Mouse (Mus musculus) subcutaneous adipose tissue, adult 2 months (tissue): ENCODE measurements around the gene Miga1. TPM values are rescaled to one million over a fixed set of nuclear protein-coding genes. Genes with fewer than 3 reads are reported as not detected.

ENCODE experiments used
- polyA plus RNA-seq: library from polyadenylated mRNA; depleted of rRNA; stranded (reverse); fragments of >200 nt; gene quantifications from 2 replicates; pipeline ENCODE4 v1.2.3, GENCODE M21; 2012; ENCODE audit warnings: low replicate concordance; rRNA removed

Gene Miga1
- 1.6 and 9.1 TPM in 2 replicates for polyA plus RNA-seq

DNA sequence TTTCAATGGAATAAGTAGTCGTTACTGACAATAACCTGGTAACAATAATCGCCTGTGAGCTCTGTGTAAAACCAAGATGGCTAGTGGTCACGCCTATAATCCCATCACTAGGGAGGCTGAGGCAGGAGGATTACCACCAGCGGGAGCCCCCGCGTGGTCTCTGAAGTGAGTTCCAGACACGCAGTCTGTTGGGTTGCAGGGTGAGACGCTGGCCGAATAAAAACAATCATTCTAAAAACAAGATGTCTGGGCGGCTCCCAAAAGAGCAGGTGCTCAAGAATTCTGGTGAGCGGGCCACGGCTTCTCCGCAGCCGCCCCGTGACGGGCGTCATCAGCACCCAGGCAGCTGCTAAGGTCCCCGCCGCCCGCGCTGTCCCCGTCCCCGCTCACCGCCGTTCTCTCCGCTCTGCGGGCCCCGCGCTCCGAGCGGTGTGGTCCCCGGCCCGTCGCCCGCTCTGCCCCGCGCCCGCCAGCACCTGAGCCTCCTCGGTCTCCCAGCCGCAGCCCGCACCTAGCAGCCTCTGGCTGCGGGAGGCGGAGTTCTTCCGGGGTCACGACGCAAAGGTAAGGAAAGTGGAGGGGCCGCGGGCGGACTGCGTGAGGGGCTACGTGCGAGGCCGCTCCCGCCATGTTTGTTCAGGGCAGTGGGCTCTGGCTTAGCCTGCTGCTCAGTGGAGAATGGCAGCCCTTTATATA lies at the start of gene Miga1:
TSS of gene Miga1 (minus strand) at position 546 of the 696 bp plus-strand sequence.

DNA sequence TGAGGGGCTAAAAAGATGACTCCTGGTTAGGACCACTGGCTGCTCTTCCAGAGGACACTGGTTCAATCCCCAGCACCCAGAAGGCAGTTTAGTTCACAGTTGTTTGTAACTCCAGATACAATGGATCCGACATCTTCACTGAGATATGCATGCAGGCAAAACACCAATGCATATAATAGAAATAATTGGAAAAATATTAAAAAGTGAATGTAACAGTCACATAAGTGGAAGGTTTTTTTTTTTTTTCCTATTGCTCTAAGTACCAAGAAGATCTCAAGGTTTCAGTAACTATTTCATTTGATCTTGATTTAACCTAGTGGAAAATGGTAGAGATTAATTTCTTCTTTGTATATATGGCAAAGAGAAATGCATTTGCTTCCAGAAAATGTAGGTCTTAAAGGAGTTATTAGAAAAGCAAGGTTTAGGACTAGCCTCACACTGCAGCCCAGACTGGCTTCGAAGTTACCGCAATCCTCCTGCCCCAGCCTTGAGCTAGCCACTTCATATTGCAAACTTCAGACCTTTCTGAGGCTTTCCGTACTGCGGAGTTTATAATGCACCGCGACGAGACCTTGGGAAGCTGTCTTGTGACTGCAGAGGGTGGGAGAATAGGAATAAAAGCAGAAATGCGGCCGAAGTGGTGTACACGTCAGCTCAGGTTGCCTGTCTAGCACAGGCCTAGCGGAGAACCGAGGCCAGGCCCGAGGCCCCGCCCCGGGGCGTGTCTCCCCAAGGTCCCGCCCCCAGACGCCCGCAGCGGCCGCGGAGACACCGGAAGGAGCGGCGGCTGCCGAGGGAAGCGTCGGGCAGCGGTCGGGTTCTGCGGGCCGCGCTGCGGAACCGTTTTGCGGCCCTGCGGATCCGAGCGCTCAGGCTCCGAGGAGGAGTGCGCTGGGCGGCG lies 5.8 kb upstream of the Miga1 start, which contains the start of gene Usp33:
TSS of gene Usp33 (plus strand) at position 747 of the 901 bp plus-strand sequence.

DNA sequence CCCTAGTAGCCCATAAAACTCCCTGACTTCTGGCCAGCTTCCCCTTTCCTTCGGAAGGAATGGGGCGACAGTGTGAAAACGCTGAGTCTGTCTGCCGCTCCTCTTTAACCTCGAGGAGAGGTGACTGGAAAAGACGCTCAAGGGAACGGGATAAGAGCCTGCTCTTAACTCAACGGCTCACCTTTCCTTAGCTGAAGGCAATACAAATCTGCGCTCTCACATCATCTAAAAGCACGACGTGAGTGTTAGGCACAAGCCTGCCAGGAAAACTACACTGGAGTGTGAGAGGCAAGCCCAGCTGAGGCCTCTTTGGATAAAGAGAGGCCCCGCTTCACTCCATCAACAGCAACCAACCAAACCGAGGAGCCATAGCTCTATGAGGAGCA lies 74.2 kb downstream of the Miga1 start, which contains the start of gene Nexn:
TSS of gene Nexn (minus strand) at position 315 of the 386 bp plus-strand sequence.

Other genes with a start within 250 kb of the Miga1 start
- 0.21 and 2.6 TPM in 2 replicates for gene Gipc2, start 174.2 kb downstream of the Miga1 start, polyA plus RNA-seq
- gene Dnajb4, start 130.1 kb downstream of the Miga1 start, polyA plus RNA-seq, result 9.9 and 11.0 TPM in 2 replicates
- gene Fubp1, start 130.0 kb downstream of the Miga1 start, polyA plus RNA-seq, result 53.2 and 126 TPM in 2 replicates
- gene Nexn, start 74.1 kb downstream of the Miga1 start, polyA plus RNA-seq, result 0.33 and 0.93 TPM in 2 replicates
- gene Usp33, start 6.1 kb upstream of the Miga1 start, polyA plus RNA-seq, result 18.1 and 24.7 TPM in 2 replicates
- gene Zzz3, start 55.1 kb upstream of the Miga1 start, polyA plus RNA-seq, result 18.0 and 31.7 TPM in 2 replicates